Mouse (Mus musculus) myocyte (in vitro differentiated cells): Measurements from ENCODE around the gene Smyd5.

Experiments used
- MAX ChIP-seq: IDR thresholded peaks from one replicate; pipeline ENCODE4 v1.6.1; 2011; ENCODE audit warnings: low read depth, mild to moderate bottlenecking, control low read depth
- MYOD1 ChIP-seq, 3 experiments: IDR thresholded peaks; one replicate each; pipeline ENCODE4 v1.6.1; 2011; ENCODE audit warnings: control low read depth in 2 of 3, low read depth in 2 of 3, mild to moderate bottlenecking in 2 of 3, moderate library complexity in 1 of 3; ENCODE audit not compliant: insufficient read length in 2 of 3, control insufficient read depth in 1 of 3
- POLR2A ChIP-seq: IDR thresholded peaks from one replicate; pipeline ENCODE4 v1.6.1; 2011; ENCODE audit warnings: low read depth, mild to moderate bottlenecking, control low read depth, moderate library complexity; ENCODE audit not compliant: insufficient read length
- POLR2AphosphoS2 ChIP-seq: IDR thresholded peaks from one replicate; pipeline ENCODE4 v1.6.1; 2011; ENCODE audit warnings: low read depth, control low read depth; ENCODE audit not compliant: insufficient read length
- REST ChIP-seq: IDR thresholded peaks from one replicate; pipeline ENCODE4 v1.6.1; 2011; ENCODE audit warnings: mild to moderate bottlenecking, control low read depth, moderate library complexity; ENCODE audit not compliant: insufficient read depth, insufficient read length
- TCF12 ChIP-seq: IDR thresholded peaks from one replicate; pipeline ENCODE4 v1.6.1; 2011; ENCODE audit warnings: mild to moderate bottlenecking, control low read depth; ENCODE audit not compliant: poor library complexity, insufficient read depth, severe bottlenecking
- USF1 ChIP-seq: IDR thresholded peaks from one replicate; pipeline ENCODE4 v1.6.1; 2011; ENCODE audit warnings: low read depth, mild to moderate bottlenecking, control low read depth, moderate library complexity

GRCm38 (mm10) chr6:85395360-85395759 is 36.4 kb upstream of the Smyd5 start:
- no peak for TF ChIP-seq POLR2A
- no peak for TF ChIP-seq REST
- no peak for TF ChIP-seq USF1
- TF ChIP-seq POLR2AphosphoS2, result no peak
- no peak for TF ChIP-seq MAX
- no peak for TF ChIP-seq TCF12
- TF ChIP-seq MYOD1 (IDR thresholded peaks at IDR 0.05; ENCODE audit: control insufficient read depth in 1 of 3, insufficient read length in 2 of 3, low read depth in 2 of 3), result no peak
